Mouse (Mus musculus) forebrain, embryonic 16.5 days (tissue): Measurements from ENCODE around the gene Sacs. TPM values are rescaled to one million over a fixed set of nuclear protein-coding genes. Genes with fewer than 3 reads are reported as not detected.
A peak's percentile ranks its signal among the peaks of the same experiment; 100 is the strongest.

Source experiments
- ATAC-seq: fragments of 200-750 bp; cut with Nextera tagmentation; 2 replicates; pipeline ENCODE4 v1.8.0; 2017; ENCODE audit warnings: mild to moderate bottlenecking, moderate library complexity
- H3K27ac ChIP-seq: fragments of 300-500 bp; sonication (generic); 2 replicates; pipeline ENCODE4 v1.5.1; 2014; ENCODE audit warnings: low read length, control low read depth
- H3K27me3 ChIP-seq: fragments of 300-500 bp; sonication (generic); replicated peaks from 2 replicates; pipeline ENCODE4 v1.6.1; 2014; ENCODE audit warnings: low read length; ENCODE audit not compliant: control insufficient read depth, insufficient read depth
- H3K36me3 ChIP-seq: fragments of 300-500 bp; sonication (generic); 2 replicates; pipeline ENCODE4 v1.6.1; 2014; ENCODE audit not compliant: control insufficient read depth, insufficient read depth
- H3K4me1 ChIP-seq: fragments of 300-500 bp; sonication (generic); replicated peaks from 2 replicates; pipeline ENCODE4 v1.6.1; 2014; ENCODE audit warnings: low read length; ENCODE audit not compliant: control insufficient read depth, insufficient read depth
- H3K4me2 ChIP-seq: fragments of 300-500 bp; sonication (generic); 2 replicates; pipeline ENCODE4 v1.6.1; 2014; ENCODE audit warnings: mild to moderate bottlenecking, low read length, control low read depth
- H3K4me3 ChIP-seq: fragments of 300-500 bp; sonication (generic); replicated peaks from 2 replicates; pipeline ENCODE4 v1.5.1; 2014; ENCODE audit warnings: mild to moderate bottlenecking, low read length, control low read depth
- H3K9ac ChIP-seq: fragments of 300-500 bp; sonication (generic); replicated peaks from 2 replicates; pipeline ENCODE4 v1.6.1; 2014; ENCODE audit warnings: low read depth, low read length, control low read depth
- H3K9me3 ChIP-seq: fragments of 300-500 bp; sonication (generic); 2 replicates; pipeline ENCODE4 v1.6.1; 2016; ENCODE audit warnings: low read length; ENCODE audit not compliant: control insufficient read depth
- WGBS: fragments of 180-500 bp; shearing (Covaris S2); extraction: QIAGEN DNeasy Blood & Tissue Kit; methylation state at CpG from one replicate; pipeline ENCODE4 v1.1.7; 2014; 5-methylcytosine and 5-hydroxymethylcytosine counted together
- polyA plus RNA-seq: library from polyadenylated mRNA; unstranded; fragments of >200 nt; fragmentation: Nextera tagmentation; extraction: Ambion mirVana; gene quantifications from 2 replicates; pipeline ENCODE4 v1.2.1, GENCODE M21; 2015

Gene Sacs
- polyA plus RNA-seq, 1 experiment from 2014 or later: 9.4 TPM

- Histone ChIP-seq H3K4me1 (no peaks in the 10 kb centered on the region), H3K9me3 (peaks cover 5% of the 10 kb centered on the region; the same call in 1 of the 2 replicates), H3K27ac (no peak overlapping the region), H3K4me3 (no peak overlapping the region), H3K27me3 (no peaks in the 10 kb centered on the region), H3K9ac (no peak overlapping the region), H3K36me3 (no peaks in the 10 kb centered on the region), H3K4me2 (no peak overlapping the region)
- 58% methylated on average over 3 of the region's 3 CpGs for WGBS
- no peak for ATAC-seq
Observed at GRCm38 (mm10) chr14:61246444-61246843, 108.2 kb downstream of the Sacs start.

DNA sequence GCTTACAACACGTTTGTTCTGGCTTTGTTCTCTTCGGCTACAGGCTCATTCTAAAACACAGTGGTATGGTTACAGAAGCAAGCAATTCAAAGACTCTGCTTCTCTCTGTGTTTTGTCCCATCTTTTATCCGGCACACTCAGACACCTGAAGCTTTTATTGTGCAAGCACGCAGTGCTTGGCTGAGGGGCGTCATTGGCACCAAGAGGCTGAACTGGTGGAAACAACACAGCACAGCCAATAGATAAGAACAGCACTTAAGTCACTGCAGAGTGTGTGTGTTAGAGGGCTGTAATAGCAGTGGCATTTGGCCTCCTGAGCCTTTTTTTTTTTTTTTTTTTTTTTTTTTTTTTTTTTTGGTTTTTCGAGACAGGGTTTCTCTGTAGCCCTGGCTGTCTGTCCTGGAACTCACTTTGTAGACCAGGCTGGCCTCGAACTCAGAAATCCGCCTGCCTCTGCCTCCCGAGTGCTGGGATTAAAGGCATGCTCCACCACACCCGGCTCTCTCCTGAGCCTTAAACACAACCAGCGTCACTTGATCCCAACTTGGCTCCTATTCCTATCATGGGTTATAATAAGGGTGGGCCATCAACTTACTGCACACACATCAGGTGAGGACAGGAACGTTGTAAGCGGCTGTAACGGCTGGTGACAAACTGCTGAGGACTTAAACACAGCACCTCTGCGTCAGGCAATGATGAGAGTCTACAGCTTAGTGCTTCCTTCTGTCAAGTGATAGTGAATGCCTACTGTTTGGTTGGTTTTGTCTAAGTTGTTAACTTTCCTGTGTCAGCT, 114.5 kb downstream of the Sacs start:
- no peak overlapping the region for H3K9ac ChIP-seq
- no peak overlapping the region for H3K4me2 ChIP-seq
- 84% methylated on average over 15 of the region's 15 CpGs for WGBS
- no peak overlapping the region for H3K4me3 ChIP-seq
- H3K4me1 ChIP-seq: no peaks in the 10 kb centered on the region
- H3K36me3 ChIP-seq: no peaks in the 10 kb centered on the region
- no peaks in the 10 kb centered on the region for H3K27me3 ChIP-seq
- no peak overlapping the region for H3K27ac ChIP-seq
- peaks cover 5% of the 10 kb centered on the region; the same call in 1 of the 2 replicates for H3K9me3 ChIP-seq
- ATAC-seq: no peak

DNA sequence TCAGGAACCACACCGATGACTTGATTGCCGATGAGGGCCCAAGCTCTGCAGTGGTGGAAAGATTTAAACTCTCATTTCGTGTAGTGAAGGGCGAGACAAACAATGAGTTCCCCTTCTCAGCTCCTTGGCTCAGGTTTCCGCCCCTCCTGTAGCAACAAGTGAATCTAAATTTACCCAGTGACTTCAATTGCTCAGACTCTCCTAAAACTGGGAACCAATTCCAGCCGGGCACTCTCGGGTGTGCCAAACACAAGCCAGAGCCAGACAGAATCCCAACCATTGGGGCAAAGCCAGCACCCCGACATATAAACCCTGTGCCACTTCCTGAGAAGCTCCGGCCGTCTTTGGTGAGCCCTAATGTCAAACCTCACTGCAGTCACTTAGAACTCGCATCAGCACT, 120.1 kb downstream of the Sacs start, which contains the start of gene Sgcg:
Gene Sgcg, minus strand, starts transcription at position 139 of the 400 bp plus-strand sequence.
- no peaks in the 10 kb centered on the region for H3K27me3 ChIP-seq
- no peak within 1 kb of the TSS for H3K4me3 ChIP-seq
- WGBS: 64% methylated on average over 11 of the region's 11 CpGs
- H3K27ac ChIP-seq: no peak within 1 kb of the TSS
- no peak within 1 kb of the TSS for H3K4me2 ChIP-seq
- H3K9ac ChIP-seq: no peak within 1 kb of the TSS
- H3K9me3 ChIP-seq: no peaks in the 10 kb centered on the region
- no peaks in the 10 kb centered on the region for H3K36me3 ChIP-seq
- no peaks in the 10 kb centered on the region for H3K4me1 ChIP-seq
- no peak for ATAC-seq

- Histone ChIP-seq H3K27me3 (no peaks in the 10 kb centered on the region), H3K9ac (no peak overlapping the region), H3K4me2 (no peak overlapping the region), H3K27ac (no peak overlapping the region), H3K4me1 (no peaks in the 10 kb centered on the region), H3K4me3 (no peak overlapping the region), H3K9me3 (no peaks in the 10 kb centered on the region), H3K36me3 (no peaks in the 10 kb centered on the region)
- ATAC-seq: no peak
- 73% methylated on average over 3 of the region's 3 CpGs for WGBS
Observed at GRCm38 (mm10) chr14:61259084-61259483, 120.8 kb downstream of the Sacs start.

- 62% methylated on average over 5 of the region's 5 CpGs for WGBS
- no peaks in the 10 kb centered on the region for H3K36me3 ChIP-seq
- no peak for ATAC-seq
- H3K9me3 ChIP-seq: no peaks in the 10 kb centered on the region
- H3K27me3 ChIP-seq: no peaks in the 10 kb centered on the region
- no peak overlapping the region for H3K27ac ChIP-seq
- no peak overlapping the region for H3K4me3 ChIP-seq
- no peak overlapping the region for H3K9ac ChIP-seq
- H3K4me1 ChIP-seq: no peaks in the 10 kb centered on the region
- H3K4me2 ChIP-seq: no peak overlapping the region
Observed at GRCm38 (mm10) chr14:61267908-61268475, 129.7 kb downstream of the Sacs start.

- ATAC-seq: no peak
- no peak overlapping the region; the same call in 1 of the 2 replicates for H3K9ac ChIP-seq
- WGBS: 10% methylated on average over 38 of the region's 38 CpGs
Observed at GRCm38 (mm10) chr14:61274414-61275198, 136.3 kb downstream of the Sacs start.

GRCm38 (mm10) chr14:61277285-61277684, 139.0 kb downstream of the Sacs start:
- no peak overlapping the region for H3K4me3 ChIP-seq
- 48% methylated on average over 1 of the region's 1 CpGs for WGBS
- no peak overlapping the region for H3K27ac ChIP-seq
- H3K9ac ChIP-seq: no peak overlapping the region
- no peak overlapping the region for H3K4me2 ChIP-seq
- peaks cover 9% of the 10 kb centered on the region; the same call in 1 of the 2 replicates for H3K27me3 ChIP-seq
- H3K36me3 ChIP-seq: no peaks in the 10 kb centered on the region
- H3K9me3 ChIP-seq: no peaks in the 10 kb centered on the region
- H3K4me1 ChIP-seq: peaks cover 8% of the 10 kb centered on the region
- no peak for ATAC-seq

More at GRCm38 (mm10) chr14:61274414-61275198, 136.3 kb downstream of the Sacs start:
- Histone ChIP-seq H3K4me3 (peak overlapping the region; percentile 13), H3K36me3 (no peaks in the 10 kb centered on the region), H3K4me2 (peak overlapping the region; percentile 40), H3K4me1 (peaks cover 8% of the 10 kb centered on the region), H3K27ac (no peak overlapping the region), H3K27me3 (peaks cover 9% of the 10 kb centered on the region; the same call in 1 of the 2 replicates), H3K9me3 (no peaks in the 10 kb centered on the region)

GRCm38 (mm10) chr14:61278676-61279300, 140.5 kb downstream of the Sacs start:
- H3K36me3 ChIP-seq: no peaks in the 10 kb centered on the region
- no peaks in the 10 kb centered on the region for H3K9me3 ChIP-seq
- H3K27ac ChIP-seq: no peak overlapping the region
- peaks cover 8% of the 10 kb centered on the region for H3K4me1 ChIP-seq
- H3K9ac ChIP-seq: no peak overlapping the region
- ATAC-seq: no peak
- no peak overlapping the region for H3K4me3 ChIP-seq
- WGBS: 84% methylated on average over 7 of the region's 7 CpGs
- no peak overlapping the region for H3K4me2 ChIP-seq
- peaks cover 9% of the 10 kb centered on the region; the same call in 1 of the 2 replicates for H3K27me3 ChIP-seq
